Comparison of ENCODE assay signal across 13 mouse cellular contexts in the genomic region with DNA sequence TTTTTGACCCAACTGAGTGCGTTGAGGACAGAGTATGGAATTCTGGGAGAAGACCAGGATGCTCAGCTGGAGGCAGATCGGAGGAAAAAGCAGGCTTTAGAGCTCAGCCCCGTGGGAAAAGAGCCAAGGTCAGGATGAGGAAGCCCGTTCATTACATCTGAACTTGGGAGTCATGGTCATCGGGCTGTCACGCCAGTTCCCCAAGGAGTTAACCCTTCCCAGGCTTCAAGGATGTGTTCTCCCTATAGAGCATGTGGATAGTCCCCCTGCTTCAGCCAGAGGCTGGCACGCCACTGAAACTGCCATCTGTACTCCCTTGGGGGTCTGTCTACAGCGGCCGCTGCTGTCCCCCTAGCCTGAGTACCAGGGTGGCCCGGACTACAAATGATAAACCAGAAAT. TPM values are rescaled to one million over a fixed set of nuclear protein-coding genes. Genes with fewer than 3 reads are reported as not detected.
DNase-seq lines count a peak whose midpoint lies in the region; ATAC-seq and TF ChIP-seq lines count a peak whose summit lies in the region.
"Had no signal": no experiment of that assay in that cellular context is flagged by ENCODE, and none has a peak within 500 bp of the region (broad histone marks: within the 10 kb centered on the region; RNA-seq: fewer than 3 reads in every experiment).

No protein-coding gene starts in this region.

- peaks cover 13% of the 10 kb centered on the region for H3K27me3 ChIP-seq in heart, embryonic 10.5 days (ENCODE audit: insufficient read depth, poor library complexity, severe bottlenecking)
- no peaks in the 10 kb centered on the region for H3K27me3 ChIP-seq in heart, postnatal 0 days (ENCODE audit: control insufficient read depth, insufficient read depth, low read length)
- H3K27me3 ChIP-seq: CH12.LX had no signal

- no peak overlapping the region for H3K4me2 ChIP-seq in heart, postnatal 0 days (ENCODE audit: low read depth, low read length)
- H3K4me2 ChIP-seq: limb, embryonic 12.5 days; midbrain, embryonic 12.5 days had no signal

- H3K4me1 ChIP-seq in heart, embryonic 10.5 days: peaks cover 58% of the 10 kb centered on the region
- peaks cover 37% of the 10 kb centered on the region for H3K4me1 ChIP-seq in heart, postnatal 0 days (ENCODE audit: control insufficient read depth, insufficient read depth)

- H3K36me3 ChIP-seq in heart, embryonic 10.5 days: no peaks in the 10 kb centered on the region
- no peaks in the 10 kb centered on the region for H3K36me3 ChIP-seq in heart, postnatal 0 days (replicated peaks; ENCODE audit: control insufficient read depth, insufficient read depth, low read length)
- H3K36me3 ChIP-seq: limb, embryonic 12.5 days; midbrain, embryonic 12.5 days had no signal

- WGBS in heart, embryonic 10.5 days: 65% methylated on average over 10 of the region's 10 CpGs
- 48% methylated on average over 10 of the region's 10 CpGs for WGBS in heart, postnatal 0 days

- H3K27ac ChIP-seq in heart, embryonic 10.5 days: peak overlapping the region; percentile 49; the same call in 1 of the 2 replicates
- H3K27ac ChIP-seq in heart, postnatal 0 days (ENCODE audit: low read depth): peak overlapping the region; percentile 30; the same call in 1 of the 2 replicates
- H3K27ac ChIP-seq: limb, embryonic 12.5 days; midbrain, embryonic 12.5 days had no signal

- TF ChIP-seq CTCF in heart, postnatal 0 days (IDR thresholded peaks at IDR 0.05; ENCODE audit: low read depth): no peak

- H3K9me3 ChIP-seq in heart, embryonic 10.5 days: no peaks in the 10 kb centered on the region
- no peaks in the 10 kb centered on the region for H3K9me3 ChIP-seq in heart, postnatal 0 days (replicated peaks; ENCODE audit: control insufficient read depth, low read length)
- H3K9me3 ChIP-seq: limb, embryonic 12.5 days; midbrain, embryonic 12.5 days had no signal

- no peak for TF ChIP-seq EP300 in heart, postnatal 0 days (IDR thresholded peaks at IDR 0.05; ENCODE audit: low read depth)

- H3K9ac ChIP-seq in heart, postnatal 0 days (replicated peaks; ENCODE audit: low read depth, low read length): no peak overlapping the region
- H3K9ac ChIP-seq: limb, embryonic 12.5 days; midbrain, embryonic 12.5 days had no signal

- no peak for DNase-seq in heart, embryonic 10.5 days (ENCODE audit: low spot score)
- no peak for DNase-seq in heart, adult 8-10 months (ENCODE audit: low spot score)
- peak; percentile 52 for DNase-seq in retina, postnatal 1 day
- no peak for DNase-seq in retina, embryonic 14.5 days (ENCODE audit: low spot score)
- DNase-seq in heart, postnatal 0 days (ENCODE audit: low spot score): no peak
- peak; percentile 40 to 51 for DNase-seq in lung, postnatal 4 days
- no peak for DNase-seq in right cerebral cortex, adult 18-20 months
- no peak for DNase-seq in right cerebral cortex, postnatal 36 days (ENCODE audit: low spot score in 2 of 2)
- DNase-seq: spleen, adult 18-20 months had no signal

- ATAC-seq in heart, postnatal 0 days (ENCODE audit: insufficient read depth, low read depth): no peak

- no peak overlapping the region for H3K4me3 ChIP-seq in heart, embryonic 10.5 days
- H3K4me3 ChIP-seq in heart, postnatal 0 days (ENCODE audit: low read depth, low read length): no peak overlapping the region
- H3K4me3 ChIP-seq: erythroblast, embryonic 14.5 days; limb, embryonic 12.5 days; midbrain, embryonic 12.5 days had no signal

RNA-seq across cellular contexts. Expression of a gene that starts 5.1 kb away (rescaled TPM):
- polyA plus RNA-seq in heart, embryonic 10.5 days (2016; fragmentation: Nextera tagmentation; extraction: Ambion mirVana): 4.8 and 4.9 TPM in 2 replicates
- 1 to 10 TPM; 3.0 to 4.6 (median 3.4) TPM for total RNA-seq in heart, adult 8-10 months (2022)
- 12.4 and 17.6 TPM in 2 replicates for total RNA-seq in heart, postnatal 0 days (2014; rRNA removed; ENCODE audit: low replicate concordance)
- 10.5 and 11.8 TPM in 2 replicates for polyA plus RNA-seq in heart, postnatal 0 days (2015; fragmentation: Nextera tagmentation; extraction: Ambion mirVana)

RNA-seq across cellular contexts. Expression of a gene that starts 12.0 kb away (rescaled TPM):
- 789 and 902 TPM in 2 replicates for polyA plus RNA-seq in heart, embryonic 10.5 days (2016; fragmentation: Nextera tagmentation; extraction: Ambion mirVana)
- 100 to 1,000 TPM; 505 to 715 (median 618) TPM for total RNA-seq in heart, adult 8-10 months (2022)
- total RNA-seq in heart, postnatal 0 days (2014; rRNA removed; ENCODE audit: low replicate concordance): 331 and 650 TPM in 2 replicates
- polyA plus RNA-seq in heart, postnatal 0 days (2015; fragmentation: Nextera tagmentation; extraction: Ambion mirVana): 773 and 797 TPM in 2 replicates

RNA-seq across cellular contexts. Expression of a gene that starts 46.9 kb away (rescaled TPM):
- polyA plus RNA-seq in heart, embryonic 10.5 days (2016; fragmentation: Nextera tagmentation; extraction: Ambion mirVana): 0.19 and 0.53 TPM in 2 replicates
- under 1 TPM in 1 of 4 experiments, not detected in 3; 0.47 TPM for total RNA-seq in heart, adult 8-10 months (2022)
- total RNA-seq in heart, postnatal 0 days (2014; rRNA removed; ENCODE audit: low replicate concordance): not detected in 2 replicates
- 0.33 and 0.75 TPM in 2 replicates for polyA plus RNA-seq in heart, postnatal 0 days (2015; fragmentation: Nextera tagmentation; extraction: Ambion mirVana)
- polyA plus RNA-seq: erythroblast, embryonic 14.5 days had no signal

Comparison
In these comparisons a context has a peak if more than half of its experiments do, and no peak if none do; other contexts are left out.
1. DNase-seq: peak in retina, postnatal 1 day (single experiment) and lung, postnatal 4 days (2 of 2); none in heart, embryonic 10.5 days (single experiment), heart, adult 8-10 months (single experiment), retina, embryonic 14.5 days (single experiment), heart, postnatal 0 days (single experiment), right cerebral cortex, adult 18-20 months (single experiment) and right cerebral cortex, postnatal 36 days (0 of 2).